Mouse (Mus musculus) kidney, adult 2 months (tissue): ENCODE results near the gene Muc3a. TPM values are rescaled to one million over a fixed set of nuclear protein-coding genes. Genes with fewer than 3 reads are reported as not detected.

ENCODE experiments used
- DNase-seq: peaks from one replicate; pipeline ENCODE4 v3.0.0; 2021
- H3K27ac ChIP-seq: fragments of 200-500 bp; 2 replicates; pipeline ENCODE4 v1.5.1; 2012; ENCODE audit warnings: low read depth, low read length, control low read depth, inconsistent platforms; ENCODE audit not compliant: insufficient read depth
- H3K27me3 ChIP-seq: fragments of 200-500 bp; replicated peaks from 2 replicates; pipeline ENCODE4 v1.6.1; 2012; ENCODE audit warnings: mild to moderate bottlenecking, moderate library complexity, low read length, inconsistent platforms; ENCODE audit not compliant: control insufficient read depth, insufficient read depth
- H3K36me3 ChIP-seq: fragments of 200-500 bp; 2 replicates; pipeline ENCODE4 v1.6.1; 2012; ENCODE audit warnings: mild to moderate bottlenecking, moderate library complexity, low read length, inconsistent platforms; ENCODE audit not compliant: control insufficient read depth, insufficient read depth
- H3K4me1 ChIP-seq: fragments of 200-500 bp; 2 replicates; pipeline ENCODE4 v1.6.1; 2011; ENCODE audit warnings: low read length; ENCODE audit not compliant: control insufficient read depth, insufficient read depth
- H3K4me3 ChIP-seq: fragments of 200-500 bp; 2 replicates; pipeline ENCODE4 v1.5.1; 2011; ENCODE audit warnings: mild to moderate bottlenecking, low read depth, low read length, control low read depth; ENCODE audit not compliant: insufficient read depth
- CTCF ChIP-seq: fragments of 200-500 bp; conservative IDR thresholded peaks from 2 replicates; pipeline ENCODE4 v1.5.1; 2011; ENCODE audit warnings: low read depth, mild to moderate bottlenecking, control low read depth, low read length, moderate library complexity, mixed read lengths; ENCODE audit not compliant: insufficient read depth, insufficient read length
- POLR2A ChIP-seq: fragments of 200-500 bp; IDR thresholded peaks from one replicate; pipeline ENCODE4 v1.6.1; 2011; ENCODE audit warnings: low read depth, low read length, control low read depth
- whole genome bisulfite sequencing: fragments of 180-500 bp; shearing (Covaris S2); methylation state at CpG from one replicate; pipeline ENCODE4 v1.1.7; 2018; 5-methylcytosine and 5-hydroxymethylcytosine counted together
- polyA plus RNA-seq: library from polyadenylated mRNA; depleted of rRNA; stranded (reverse); fragments of >200 nt; gene quantifications from 2 replicates; pipeline ENCODE4 v1.2.3, GENCODE M21; 2012; rRNA removed

Muc3a gene
- polyA plus RNA-seq, 1 experiment = 0.20 TPM

DNA sequence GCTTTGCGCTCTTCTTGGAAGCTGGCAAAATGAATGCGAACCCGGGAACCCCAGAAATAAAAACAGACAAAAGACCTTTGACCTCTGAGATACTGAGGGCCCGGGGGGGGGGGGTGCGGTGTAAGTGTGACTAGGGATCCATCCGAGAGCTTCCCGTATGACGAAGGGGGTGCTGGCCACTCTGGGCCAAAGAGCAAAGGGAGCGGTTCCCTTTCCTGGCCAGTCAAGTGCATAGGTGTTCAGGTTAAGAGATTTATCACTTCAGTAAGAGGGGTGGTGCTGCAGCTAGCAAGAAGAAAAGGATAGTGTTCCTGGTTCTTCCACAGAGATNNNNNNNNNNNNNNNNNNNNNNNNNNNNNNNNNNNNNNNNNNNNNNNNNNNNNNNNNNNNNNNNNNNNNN lies 46.2 kb downstream of the Muc3a start:
- TF ChIP-seq POLR2A (no peak), CTCF (no peak)
- Histone ChIP-seq H3K27me3 (no peaks in the 10 kb centered on the region), H3K4me1 (no peaks in the 10 kb centered on the region), H3K36me3 (no peaks in the 10 kb centered on the region), H3K4me3 (no peak overlapping the region), H3K27ac (no peak overlapping the region)
- WGBS = 63% methylated on average over 9 of the region's 9 CpGs
- no peak for DNase-seq

DNA sequence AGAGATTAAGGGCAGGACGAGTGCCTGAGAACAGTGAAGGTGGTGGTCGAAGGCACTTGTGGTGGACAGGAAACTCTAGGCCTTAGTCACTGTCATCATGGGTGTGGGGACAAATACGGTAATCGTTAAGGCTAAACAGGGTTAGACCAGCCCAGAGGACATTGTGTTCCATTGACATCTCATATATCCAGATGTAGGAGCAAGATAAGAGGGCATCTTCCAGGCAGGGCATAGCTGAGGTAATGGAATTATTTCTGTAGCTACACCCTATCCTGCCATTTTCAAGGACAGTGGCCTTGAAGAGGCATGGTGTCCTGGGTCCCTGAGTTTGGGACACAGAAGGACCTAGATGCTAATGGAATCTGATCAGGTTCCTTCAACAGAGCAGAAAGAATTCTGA lies 50.3 kb downstream of the Muc3a start:
- TF ChIP-seq CTCF = no peak
- no peak for DNase-seq
- no peaks in the 10 kb centered on the region for H3K4me1 ChIP-seq
- H3K27me3 ChIP-seq = no peaks in the 10 kb centered on the region
- no peak overlapping the region for H3K4me3 ChIP-seq
- 79% methylated on average over 4 of the region's 4 CpGs for WGBS
- H3K27ac ChIP-seq = no peak overlapping the region
- H3K36me3 ChIP-seq = no peaks in the 10 kb centered on the region

DNA sequence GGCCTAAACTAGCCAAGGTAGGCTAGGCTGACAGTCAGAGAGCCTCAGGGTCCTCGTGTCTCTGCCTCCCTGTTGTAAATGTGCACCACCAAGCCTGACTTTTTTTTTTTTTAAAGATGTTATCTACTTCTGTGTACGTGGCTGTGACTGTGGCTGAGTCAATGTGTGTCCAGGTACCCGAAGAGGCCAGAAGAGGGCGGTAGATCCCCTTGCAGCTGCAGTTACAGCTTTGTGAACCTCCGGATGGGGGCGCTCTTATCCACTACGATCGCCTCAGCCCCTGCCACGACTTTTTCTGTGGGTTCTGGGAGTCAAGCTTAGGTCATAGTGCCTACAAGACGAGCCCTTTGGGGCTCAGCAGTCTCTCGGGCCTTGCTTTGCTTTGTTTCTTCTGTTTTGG lies 52.7 kb downstream of the Muc3a start:
- Histone ChIP-seq H3K27me3 (no peaks in the 10 kb centered on the region), H3K27ac (no peak overlapping the region), H3K36me3 (no peaks in the 10 kb centered on the region), H3K4me1 (no peaks in the 10 kb centered on the region), H3K4me3 (no peak overlapping the region)
- TF ChIP-seq CTCF (peak; percentile 61), POLR2A (no peak)
- DNase-seq = peak; percentile 40
- 34% methylated on average over 11 of the region's 11 CpGs for WGBS

Other genes with a start within 250 kb of the Muc3a start
- 28.2 and 33.1 TPM in 2 replicates for gene Cldn15, start 245.8 kb downstream of the Muc3a start, polyA plus RNA-seq
- 44.0 and 46.9 TPM in 2 replicates for gene Plod3, start 225.4 kb downstream of the Muc3a start, polyA plus RNA-seq
- gene Znhit1, start 224.4 kb downstream of the Muc3a start, polyA plus RNA-seq = 99.7 and 105 TPM in 2 replicates
- gene Vgf, start 186.0 kb downstream of the Muc3a start, polyA plus RNA-seq = 0.03 and 0.08 TPM in 2 replicates
- 57.7 and 67.0 TPM in 2 replicates for gene Ap1s1, start 166.3 kb downstream of the Muc3a start, polyA plus RNA-seq
- gene Serpine1, start 140.1 kb downstream of the Muc3a start, polyA plus RNA-seq = 1.1 and 2.1 TPM in 2 replicates
- 10.2 and 14.4 TPM in 2 replicates for gene Trim56, start 96.2 kb downstream of the Muc3a start, polyA plus RNA-seq
- not detected in 2 replicates for gene Muc3, start 63.1 kb downstream of the Muc3a start, polyA plus RNA-seq
- 4.7 and 5.1 TPM in 2 replicates for gene Ache, start 75.1 kb upstream of the Muc3a start, polyA plus RNA-seq
- gene Ufsp1, start 82.2 kb upstream of the Muc3a start, polyA plus RNA-seq = 17.3 and 18.4 TPM in 2 replicates
- gene Srrt, start 95.3 kb upstream of the Muc3a start, polyA plus RNA-seq = 83.0 and 86.9 TPM in 2 replicates
- gene Trip6, start 102.0 kb upstream of the Muc3a start, polyA plus RNA-seq = 53.2 and 60.2 TPM in 2 replicates
- 21.6 and 25.9 TPM in 2 replicates for gene Slc12a9, start 121.2 kb upstream of the Muc3a start, polyA plus RNA-seq
- gene Ephb4, start 137.7 kb upstream of the Muc3a start, polyA plus RNA-seq = 49.1 and 53.3 TPM in 2 replicates